Mouse (Mus musculus) thymus, adult 2 months (tissue): ENCODE measurements around the gene Ros1.

Experiments used
- CTCF ChIP-seq: fragments of 200-500 bp; IDR thresholded peaks from 2 replicates; pipeline ENCODE4 v1.5.1; 2012; ENCODE audit warnings: mild to moderate bottlenecking, control low read depth, low read length, moderate library complexity, borderline replicate concordance; ENCODE audit not compliant: control insufficient read depth, poor library complexity, insufficient read depth; ENCODE audit errors: extremely low read depth
- POLR2A ChIP-seq: fragments of 200-500 bp; IDR thresholded peaks from 2 replicates; pipeline ENCODE4 v1.6.1; 2012; ENCODE audit warnings: mild to moderate bottlenecking, low read length, control low read depth, moderate library complexity; ENCODE audit not compliant: control insufficient read depth, poor library complexity, insufficient read depth; ENCODE audit errors: extremely low read depth

DNA sequence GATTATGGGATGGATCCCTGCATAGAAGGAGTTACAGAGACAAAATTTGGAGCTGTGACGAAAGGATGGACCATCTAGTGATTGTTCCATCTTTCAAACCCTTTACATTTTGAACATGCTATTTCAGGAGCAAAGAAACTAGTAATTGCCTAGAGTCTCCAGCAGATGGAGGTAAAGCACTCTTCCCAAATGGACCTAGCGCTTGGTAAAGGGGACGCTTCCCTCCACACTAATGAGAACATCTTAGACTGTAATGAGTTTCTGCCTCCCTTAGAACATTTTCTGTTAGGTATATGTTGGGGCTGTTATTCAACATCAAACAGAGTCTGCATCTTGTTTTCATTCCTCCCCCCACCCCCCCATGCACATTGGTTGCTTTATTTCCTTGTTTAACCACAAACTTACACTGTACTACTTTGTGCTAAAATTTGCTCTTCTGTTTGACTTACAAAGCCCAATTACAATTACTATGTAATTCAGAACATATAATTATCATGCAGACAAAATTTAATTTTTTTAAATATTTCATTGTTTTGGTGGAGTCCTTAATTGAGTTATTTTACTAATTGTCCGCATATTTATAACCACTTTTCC lies 88.8 kb downstream of the Ros1 start:
- no peak for TF ChIP-seq CTCF
- no peak for TF ChIP-seq POLR2A
